ENCODE assay signal across 19 mouse cellular contexts in genomic region chr3:29953269-29953668, GRCm38 (mm10).
DNase-seq lines count a peak whose midpoint lies in the region; ATAC-seq and TF ChIP-seq lines count a peak whose summit lies in the region.
"Had no signal": no experiment of that assay in that cellular context is flagged by ENCODE, and none has a peak within 500 bp of the region (broad histone marks: within the 10 kb centered on the region; RNA-seq: fewer than 3 reads in every experiment).

No protein-coding gene starts in this region.

- no peaks in the 10 kb centered on the region for H3K36me3 ChIP-seq in kidney, adult 2 months (ENCODE audit: control insufficient read depth, insufficient read depth, low read length)
- H3K36me3 ChIP-seq in kidney, embryonic 15.5 days, result peaks cover 35% of the 10 kb centered on the region
- no peaks in the 10 kb centered on the region for H3K36me3 ChIP-seq in forebrain, embryonic 11.5 days (ENCODE audit: control insufficient read depth, insufficient read depth, low read length)
- H3K36me3 ChIP-seq: forebrain, embryonic 12.5 days; hindbrain, embryonic 13.5 days; stomach, embryonic 15.5 days had no signal

- DNase-seq in kidney, adult 2 months, result peak; percentile 9
- peak; percentile 74 for DNase-seq in NIH3T3 (ENCODE audit: low read depth)
- peak; percentile 10 for DNase-seq in mesoderm, embryonic 11.5 days (ENCODE audit: low read depth, low spot score)
- no peak for DNase-seq in thymus, postnatal 14 days
- no peak for DNase-seq in forebrain, embryonic 11.5 days (ENCODE audit: low spot score)
- DNase-seq: B cell, adult 2 months; gastrocnemius, postnatal 25 days; heart, postnatal 10 days; kidney, postnatal 10 days; spleen, adult 18-20 months had no signal

- no peak overlapping the region for H3K4me2 ChIP-seq in kidney, embryonic 15.5 days
- no peak overlapping the region for H3K4me2 ChIP-seq in forebrain, embryonic 11.5 days (ENCODE audit: low read depth, low read length, severe bottlenecking)
- H3K4me2 ChIP-seq: forebrain, embryonic 12.5 days; hindbrain, embryonic 13.5 days; stomach, embryonic 15.5 days had no signal

- WGBS in kidney, adult 2 months, result 60% methylated on average over 3 of the region's 3 CpGs
- WGBS in kidney, embryonic 15.5 days, result 83% methylated on average over 3 of the region's 3 CpGs
- WGBS in forebrain, embryonic 11.5 days, result 79% methylated on average over 3 of the region's 3 CpGs

- H3K27ac ChIP-seq in kidney, adult 2 months (ENCODE audit: insufficient read depth, low read depth, low read length), result no peak overlapping the region
- H3K27ac ChIP-seq in kidney, embryonic 15.5 days, result no peak overlapping the region
- H3K27ac ChIP-seq in embryonic fibroblast, embryonic 13.5 days (ENCODE audit: insufficient read depth, low read length), result 0 out of 2 replicates have a peak overlapping the region, but pooled peaks have one; percentile 27
- H3K27ac ChIP-seq in forebrain, embryonic 11.5 days (ENCODE audit: low read depth, low read length), result no peak overlapping the region
- H3K27ac ChIP-seq: forebrain, embryonic 12.5 days; hindbrain, embryonic 13.5 days; left cerebral cortex, adult 2 months; liver, embryonic 14.5 days; stomach, embryonic 15.5 days had no signal

- no peak overlapping the region for H3K9ac ChIP-seq in kidney, embryonic 15.5 days
- no peak overlapping the region for H3K9ac ChIP-seq in forebrain, embryonic 11.5 days (ENCODE audit: low read length)
- H3K9ac ChIP-seq: forebrain, embryonic 12.5 days; hindbrain, embryonic 13.5 days; liver, embryonic 14.5 days; stomach, embryonic 15.5 days had no signal

- no peaks in the 10 kb centered on the region for H3K4me1 ChIP-seq in kidney, adult 2 months (ENCODE audit: control insufficient read depth, insufficient read depth, low read length)
- H3K4me1 ChIP-seq in kidney, embryonic 15.5 days, result no peaks in the 10 kb centered on the region
- no peaks in the 10 kb centered on the region for H3K4me1 ChIP-seq in embryonic fibroblast, embryonic 13.5 days (ENCODE audit: control insufficient read depth, insufficient read depth, low read length)
- no peaks in the 10 kb centered on the region for H3K4me1 ChIP-seq in forebrain, embryonic 11.5 days (replicated peaks; ENCODE audit: control insufficient read depth, insufficient read depth, low read length)
- H3K4me1 ChIP-seq: megakaryocyte, embryonic 14.5 days; stomach, embryonic 15.5 days had no signal

- no peak for TF ChIP-seq POLR2A in kidney, adult 2 months (IDR thresholded peaks at IDR 0.05; ENCODE audit: low read depth, low read length)
- TF ChIP-seq POLR2A in embryonic fibroblast, embryonic 13.5 days (IDR thresholded peaks at IDR 0.05; ENCODE audit: low read depth, low read length), result no peak

- no peak for TF ChIP-seq CTCF in kidney, adult 2 months (conservative IDR thresholded peaks at IDR 0.05; ENCODE audit: insufficient read depth, insufficient read length, low read depth, low read length)
- no peak for TF ChIP-seq CTCF in embryonic fibroblast, embryonic 13.5 days (IDR thresholded peaks at IDR 0.05; ENCODE audit: borderline replicate concordance, insufficient read depth, low read length)

- no peaks in the 10 kb centered on the region for H3K9me3 ChIP-seq in kidney, embryonic 15.5 days (replicated peaks)
- H3K9me3 ChIP-seq in forebrain, embryonic 11.5 days (ENCODE audit: control insufficient read depth, low read length), result no peaks in the 10 kb centered on the region
- H3K9me3 ChIP-seq: forebrain, embryonic 12.5 days; hindbrain, embryonic 13.5 days; megakaryocyte, embryonic 14.5 days; stomach, embryonic 15.5 days had no signal

- no peak for ATAC-seq in kidney, embryonic 15.5 days (replicated peaks; ENCODE audit: low FRiP score)
- ATAC-seq in forebrain, embryonic 11.5 days (replicated peaks; ENCODE audit: low FRiP score), result no peak
- ATAC-seq: intestine, embryonic 16.5 days had no signal

- H3K27me3 ChIP-seq in kidney, adult 2 months (replicated peaks; ENCODE audit: control insufficient read depth, insufficient read depth, low read length), result no peaks in the 10 kb centered on the region
- no peaks in the 10 kb centered on the region for H3K27me3 ChIP-seq in kidney, embryonic 15.5 days
- no peaks in the 10 kb centered on the region for H3K27me3 ChIP-seq in forebrain, embryonic 11.5 days (ENCODE audit: control insufficient read depth, insufficient read depth, low read length)
- H3K27me3 ChIP-seq: forebrain, embryonic 12.5 days; hindbrain, embryonic 13.5 days; megakaryocyte, embryonic 14.5 days; stomach, embryonic 15.5 days had no signal

- no peak overlapping the region for H3K4me3 ChIP-seq in kidney, adult 2 months (ENCODE audit: insufficient read depth, low read depth, low read length)
- no peak overlapping the region for H3K4me3 ChIP-seq in kidney, embryonic 15.5 days (replicated peaks)
- H3K4me3 ChIP-seq in embryonic fibroblast, embryonic 13.5 days (ENCODE audit: insufficient read depth, low read length), result no peak overlapping the region
- no peak overlapping the region for H3K4me3 ChIP-seq in forebrain, embryonic 11.5 days (ENCODE audit: low read depth, low read length)
- H3K4me3 ChIP-seq: forebrain, embryonic 12.5 days; hindbrain, embryonic 13.5 days; left cerebral cortex, adult 2 months; megakaryocyte, embryonic 14.5 days; stomach, embryonic 15.5 days had no signal

Comparison
In these comparisons a context has a peak if more than half of its experiments do, and no peak if none do; other contexts are left out.
1. DNase-seq: peak in kidney, adult 2 months (single experiment), NIH3T3 (single experiment) and mesoderm, embryonic 11.5 days (single experiment); none in thymus, postnatal 14 days (single experiment) and forebrain, embryonic 11.5 days (single experiment).